Mouse (Mus musculus): ENCODE data around the gene Zfp536.

GRCm38 (mm10) chr7:37560581-37560980, 212.9 kb downstream of the Zfp536 start:
- TF ChIP-seq USF1 (IDR thresholded peaks at IDR 0.05; ENCODE audit: low read depth) (no peak), POLR2A (IDR thresholded peaks at IDR 0.05; ENCODE audit: insufficient read length, low read depth) (no peak), MYOD1 (IDR thresholded peaks at IDR 0.05; ENCODE audit: control insufficient read depth in 1 of 3, insufficient read length in 2 of 3, low read depth in 2 of 3) (no peak), MAX (IDR thresholded peaks at IDR 0.05; ENCODE audit: low read depth) (no peak), TCF12 (IDR thresholded peaks at IDR 0.05; ENCODE audit: insufficient read depth, poor library complexity, severe bottlenecking) (no peak), SRF (IDR thresholded peaks at IDR 0.05; ENCODE audit: control insufficient read depth, insufficient read length, low read depth) (no peak), CEBPB (IDR thresholded peaks at IDR 0.05; ENCODE audit: insufficient read depth, poor library complexity, severe bottlenecking) (no peak), POLR2AphosphoS2 (IDR thresholded peaks at IDR 0.05; ENCODE audit: insufficient read length, low read depth) (no peak), TCF3 (IDR thresholded peaks at IDR 0.05; ENCODE audit: insufficient read length, low read depth) (no peak), MYOG (IDR thresholded peaks at IDR 0.05; ENCODE audit: control insufficient read depth in 1 of 3, insufficient read depth in 1 of 3, insufficient read length in 2 of 3, low read depth in 2 of 3) (no peak), REST (IDR thresholded peaks at IDR 0.05; ENCODE audit: insufficient read depth, insufficient read length) (no peak), E2F4 (IDR thresholded peaks at IDR 0.05; ENCODE audit: insufficient read depth) (no peak)
